Comparison of ENCODE assay signal across 29 mouse cellular contexts in the genomic region with DNA sequence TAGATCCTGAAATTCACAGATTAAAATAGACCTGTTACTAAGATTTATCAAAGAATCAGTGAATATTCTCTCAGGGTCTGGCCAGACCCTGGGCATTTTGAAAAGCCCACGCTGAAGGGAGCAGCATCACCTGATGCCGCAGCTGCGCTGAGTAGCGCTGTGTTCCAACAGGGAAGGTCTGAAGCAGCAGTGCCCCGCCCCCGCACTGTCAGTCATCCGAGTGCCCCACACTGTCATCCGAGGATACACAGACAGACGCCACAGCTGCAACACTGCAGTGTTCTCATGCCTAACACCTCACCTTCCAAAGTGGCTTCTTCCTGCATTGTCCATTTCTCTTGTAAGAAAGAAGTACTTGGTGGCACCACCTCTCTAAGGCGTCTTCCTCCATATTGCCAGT.
DNase-seq lines count a peak whose midpoint lies in the region; ATAC-seq and TF ChIP-seq lines count a peak whose summit lies in the region.
"Had no signal": no experiment of that assay in that cellular context is flagged by ENCODE, and none has a peak within 500 bp of the region (broad histone marks: within the 10 kb centered on the region; RNA-seq: fewer than 3 reads in every experiment).

No protein-coding gene starts in this region.

- peak; percentile 79; the same call in 1 of the 2 replicates for ATAC-seq in forebrain, embryonic 12.5 days (ENCODE audit: low FRiP score)
- ATAC-seq in forebrain, embryonic 14.5 days = no peak
- ATAC-seq in hindbrain, postnatal 0 days = 0 out of 2 replicates have a peak, but pooled peaks have one; percentile 30
- ATAC-seq in hindbrain, embryonic 16.5 days = no peak
- ATAC-seq: activated CD4-positive, CD25-positive, alpha-beta regulatory T cell, adult 4 months; forebrain, embryonic 16.5 days; inflammation-experienced regulatory T-cells, adult 6 months; liver, embryonic 12.5 days; liver, postnatal 0 days; midbrain, embryonic 16.5 days had no signal

- no peak overlapping the region for H3K27ac ChIP-seq in forebrain, embryonic 12.5 days
- H3K27ac ChIP-seq in forebrain, embryonic 14.5 days (ENCODE audit: low read depth, low read length) = no peak overlapping the region
- no peak overlapping the region for H3K27ac ChIP-seq in hindbrain, postnatal 0 days
- no peak overlapping the region for H3K27ac ChIP-seq in hindbrain, embryonic 16.5 days (ENCODE audit: low read depth, low read length)
- H3K27ac ChIP-seq: hindbrain, embryonic 13.5 days; kidney, postnatal 0 days; liver, embryonic 12.5 days had no signal

- TF ChIP-seq CTCF in hindbrain, postnatal 0 days (IDR thresholded peaks at IDR 0.05; ENCODE audit: low read depth) = no peak

- H3K9ac ChIP-seq in forebrain, embryonic 12.5 days = no peak overlapping the region
- H3K9ac ChIP-seq in forebrain, embryonic 14.5 days (ENCODE audit: low read length) = no peak overlapping the region
- H3K9ac ChIP-seq in hindbrain, postnatal 0 days (replicated peaks; ENCODE audit: low read length) = no peak overlapping the region
- no peak overlapping the region for H3K9ac ChIP-seq in hindbrain, embryonic 16.5 days (ENCODE audit: low read depth, low read length)
- H3K9ac ChIP-seq: hindbrain, embryonic 13.5 days; liver, embryonic 12.5 days; liver, postnatal 0 days had no signal

- DNase-seq in forebrain, embryonic 14.5 days (ENCODE audit: low spot score) = no peak
- no peak for DNase-seq in hindbrain, postnatal 0 days (ENCODE audit: low spot score)
- peak; percentile 33 for DNase-seq in right cerebral cortex, postnatal 14 days
- DNase-seq in right cerebral cortex, postnatal 10 days (ENCODE audit: low spot score in 2 of 2) = no peak
- no peak for DNase-seq in adrenal gland, adult 2 months
- DNase-seq: adrenal gland, adult 8-10 months; cerebellum, adult 8-10 months; cerebellum, postnatal 25 days; embryo, embryonic 11 days; gastrocnemius, postnatal 25 days; heart, adult 18-20 months; heart, postnatal 4 days; layer of hippocampus, postnatal 36 days; left cerebral cortex, postnatal 4 days; liver, postnatal 0 days; lung, postnatal 36 days; thymus, postnatal 4 days had no signal

- H3K4me2 ChIP-seq in forebrain, embryonic 12.5 days = no peak overlapping the region
- H3K4me2 ChIP-seq in forebrain, embryonic 14.5 days (ENCODE audit: low read length) = no peak overlapping the region
- no peak overlapping the region for H3K4me2 ChIP-seq in hindbrain, postnatal 0 days (ENCODE audit: low read depth, low read length)
- no peak overlapping the region for H3K4me2 ChIP-seq in hindbrain, embryonic 16.5 days (ENCODE audit: low read length)
- H3K4me2 ChIP-seq: heart, embryonic 11.5 days; hindbrain, embryonic 13.5 days; liver, embryonic 12.5 days had no signal

- no peaks in the 10 kb centered on the region for H3K27me3 ChIP-seq in forebrain, embryonic 12.5 days
- H3K27me3 ChIP-seq in forebrain, embryonic 14.5 days (replicated peaks; ENCODE audit: control insufficient read depth, insufficient read depth, low read length) = no peaks in the 10 kb centered on the region
- H3K27me3 ChIP-seq in hindbrain, postnatal 0 days (ENCODE audit: insufficient read depth, low read length) = no peaks in the 10 kb centered on the region
- no peaks in the 10 kb centered on the region for H3K27me3 ChIP-seq in hindbrain, embryonic 16.5 days (replicated peaks; ENCODE audit: control insufficient read depth, insufficient read depth, low read length)
- H3K27me3 ChIP-seq: hindbrain, embryonic 13.5 days; liver, embryonic 12.5 days; megakaryocyte, embryonic 14.5 days had no signal

- H3K9me3 ChIP-seq in forebrain, embryonic 12.5 days = no peaks in the 10 kb centered on the region
- no peaks in the 10 kb centered on the region for H3K9me3 ChIP-seq in forebrain, embryonic 14.5 days (replicated peaks; ENCODE audit: control insufficient read depth, low read length)
- no peaks in the 10 kb centered on the region for H3K9me3 ChIP-seq in hindbrain, postnatal 0 days (ENCODE audit: low read length)
- no peaks in the 10 kb centered on the region for H3K9me3 ChIP-seq in hindbrain, embryonic 16.5 days (ENCODE audit: control insufficient read depth, low read length)
- H3K9me3 ChIP-seq: hindbrain, embryonic 13.5 days; liver, embryonic 12.5 days; megakaryocyte, embryonic 14.5 days had no signal

- no peak overlapping the region for H3K4me3 ChIP-seq in forebrain, embryonic 12.5 days (replicated peaks)
- H3K4me3 ChIP-seq in forebrain, embryonic 14.5 days (ENCODE audit: low read depth, low read length) = no peak overlapping the region
- no peak overlapping the region for H3K4me3 ChIP-seq in hindbrain, postnatal 0 days (ENCODE audit: low read length)
- H3K4me3 ChIP-seq in hindbrain, embryonic 16.5 days (ENCODE audit: low read length) = no peak overlapping the region
- H3K4me3 ChIP-seq: erythroblast, embryonic 14.5 days; hindbrain, embryonic 13.5 days; liver, embryonic 12.5 days; megakaryocyte, embryonic 14.5 days had no signal

- peaks cover 7% of the 10 kb centered on the region; the same call in 1 of the 2 replicates for H3K4me1 ChIP-seq in forebrain, embryonic 12.5 days
- H3K4me1 ChIP-seq in forebrain, embryonic 14.5 days (ENCODE audit: control insufficient read depth, insufficient read depth, low read length) = peaks cover 12% of the 10 kb centered on the region
- H3K4me1 ChIP-seq in hindbrain, postnatal 0 days (ENCODE audit: insufficient read depth, low read length) = no peaks in the 10 kb centered on the region
- no peaks in the 10 kb centered on the region for H3K4me1 ChIP-seq in hindbrain, embryonic 16.5 days (ENCODE audit: control insufficient read depth, insufficient read depth, low read depth, low read length)
- H3K4me1 ChIP-seq: liver, embryonic 12.5 days had no signal

- 63% methylated on average over 10 of the region's 10 CpGs for WGBS in forebrain, embryonic 12.5 days
- WGBS in forebrain, embryonic 14.5 days = 69% methylated on average over 10 of the region's 10 CpGs
- WGBS in hindbrain, postnatal 0 days = 68% methylated on average over 10 of the region's 10 CpGs
- 69% methylated on average over 10 of the region's 10 CpGs for WGBS in hindbrain, embryonic 16.5 days

- no peaks in the 10 kb centered on the region for H3K36me3 ChIP-seq in forebrain, embryonic 12.5 days (replicated peaks)
- no peaks in the 10 kb centered on the region for H3K36me3 ChIP-seq in forebrain, embryonic 14.5 days (ENCODE audit: control insufficient read depth, insufficient read depth, low read length)
- 0 out of 2 replicates have a peak, but pooled peaks cover 3% of the 10 kb centered on the region for H3K36me3 ChIP-seq in hindbrain, postnatal 0 days (ENCODE audit: insufficient read depth, low read length)
- no peaks in the 10 kb centered on the region for H3K36me3 ChIP-seq in hindbrain, embryonic 16.5 days (ENCODE audit: control insufficient read depth, insufficient read depth, low read length)
- H3K36me3 ChIP-seq: liver, embryonic 12.5 days had no signal

Comparison
In these comparisons a context has a peak if more than half of its experiments do, and no peak if none do; other contexts are left out.
1. ATAC-seq: peak in forebrain, embryonic 12.5 days (single experiment) and hindbrain, postnatal 0 days (single experiment); none in forebrain, embryonic 14.5 days (single experiment) and hindbrain, embryonic 16.5 days (single experiment).